Mouse (Mus musculus): ENCODE measurements at regions not wholly inside any gene's neighbourhood (a gene's known extent, or its start where the extent isn't known, plus 50 kb on each side); places are given as distances from the start of the nearest gene placed in this dataset.

GRCm38 (mm10) chr17:49185052-49185612, 243.0 kb upstream of the Mocs1 start:
- WGBS, result 41% methylated on average over 8 of the region's 8 CpGs
- H3K4me3 ChIP-seq, result no peak overlapping the region
- no peak for ATAC-seq (replicated peaks; ENCODE audit: insufficient number of reproducible peaks, insufficient read depth, low FRiP score, low read depth)
- H3K4me2 ChIP-seq, result no peak overlapping the region
- no peaks in the 10 kb centered on the region for H3K4me1 ChIP-seq (replicated peaks)
- no peak overlapping the region for H3K9ac ChIP-seq
- no peaks in the 10 kb centered on the region for H3K36me3 ChIP-seq
- H3K9me3 ChIP-seq (replicated peaks), result no peaks in the 10 kb centered on the region
- no peak overlapping the region for H3K27ac ChIP-seq
- H3K27me3 ChIP-seq, result peaks cover 28% of the 10 kb centered on the region

GRCm38 (mm10) chr17:49189765-49190164, 238.4 kb upstream of the Mocs1 start:
- 44% methylated on average over 3 of the region's 3 CpGs for WGBS
- Histone ChIP-seq H3K9ac (no peak overlapping the region), H3K27ac (no peak overlapping the region), H3K27me3 (no peaks in the 10 kb centered on the region), H3K4me2 (no peak overlapping the region), H3K4me3 (no peak overlapping the region), H3K4me1 (replicated peaks) (no peaks in the 10 kb centered on the region), H3K9me3 (replicated peaks) (no peaks in the 10 kb centered on the region), H3K36me3 (no peaks in the 10 kb centered on the region)
- ATAC-seq (replicated peaks; ENCODE audit: insufficient number of reproducible peaks, insufficient read depth, low FRiP score, low read depth), result no peak

- H3K27ac ChIP-seq, result no peak overlapping the region
- 59% methylated on average over 4 of the region's 4 CpGs for WGBS
- no peak overlapping the region for H3K4me2 ChIP-seq
- H3K4me1 ChIP-seq (replicated peaks), result no peaks in the 10 kb centered on the region
- no peak for ATAC-seq (replicated peaks; ENCODE audit: insufficient number of reproducible peaks, insufficient read depth, low FRiP score, low read depth)
- no peaks in the 10 kb centered on the region for H3K9me3 ChIP-seq (replicated peaks)
- no peaks in the 10 kb centered on the region for H3K36me3 ChIP-seq
- no peak overlapping the region for H3K9ac ChIP-seq
- H3K27me3 ChIP-seq, result no peaks in the 10 kb centered on the region
- H3K4me3 ChIP-seq, result no peak overlapping the region
Observed at GRCm38 (mm10) chr17:49190337-49190736, 237.8 kb upstream of the Mocs1 start.

- Histone ChIP-seq H3K9ac (no peak overlapping the region), H3K36me3 (no peaks in the 10 kb centered on the region), H3K4me2 (no peak overlapping the region), H3K9me3 (replicated peaks) (no peaks in the 10 kb centered on the region), H3K4me3 (no peak overlapping the region), H3K27ac (no peak overlapping the region), H3K27me3 (0 out of 2 replicates have a peak, but pooled peaks cover 3% of the 10 kb centered on the region), H3K4me1 (replicated peaks) (no peaks in the 10 kb centered on the region)
- whole genome bisulfite sequencing, result 61% methylated on average over 8 of the region's 8 CpGs
- ATAC-seq (replicated peaks; ENCODE audit: insufficient number of reproducible peaks, insufficient read depth, low FRiP score, low read depth), result no peak
Observed at GRCm38 (mm10) chr17:49196046-49196684, 232.0 kb upstream of the Mocs1 start.

- Histone ChIP-seq H3K9me3 (replicated peaks) (no peaks in the 10 kb centered on the region), H3K27ac (no peak overlapping the region), H3K4me2 (no peak overlapping the region), H3K4me1 (replicated peaks) (0 out of 2 replicates have a peak, but pooled peaks cover 3% of the 10 kb centered on the region), H3K9ac (no peak overlapping the region), H3K36me3 (no peaks in the 10 kb centered on the region), H3K4me3 (no peak overlapping the region), H3K27me3 (0 out of 2 replicates have a peak, but pooled peaks cover 3% of the 10 kb centered on the region)
- 88% methylated on average over 3 of the region's 3 CpGs for WGBS
- ATAC-seq (replicated peaks; ENCODE audit: insufficient number of reproducible peaks, insufficient read depth, low FRiP score, low read depth), result no peak
Observed at GRCm38 (mm10) chr17:49201495-49201894, 226.7 kb upstream of the Mocs1 start.

- Histone ChIP-seq H3K36me3 (no peaks in the 10 kb centered on the region), H3K9me3 (replicated peaks) (no peaks in the 10 kb centered on the region), H3K4me2 (no peak overlapping the region), H3K4me1 (replicated peaks) (0 out of 2 replicates have a peak, but pooled peaks cover 3% of the 10 kb centered on the region), H3K4me3 (no peak overlapping the region), H3K9ac (no peak overlapping the region), H3K27ac (no peak overlapping the region), H3K27me3 (no peaks in the 10 kb centered on the region)
- 38% methylated on average over 5 of the region's 5 CpGs for WGBS
- no peak for ATAC-seq (replicated peaks; ENCODE audit: insufficient number of reproducible peaks, insufficient read depth, low FRiP score, low read depth)
Observed at GRCm38 (mm10) chr17:49205095-49205494, 223.1 kb upstream of the Mocs1 start.

GRCm38 (mm10) chr17:49205564-49205963, 222.6 kb upstream of the Mocs1 start:
- Histone ChIP-seq H3K27ac (no peak overlapping the region), H3K27me3 (no peaks in the 10 kb centered on the region), H3K4me2 (no peak overlapping the region), H3K9me3 (replicated peaks) (no peaks in the 10 kb centered on the region), H3K4me1 (replicated peaks) (0 out of 2 replicates have a peak, but pooled peaks cover 3% of the 10 kb centered on the region), H3K9ac (no peak overlapping the region), H3K4me3 (no peak overlapping the region), H3K36me3 (no peaks in the 10 kb centered on the region)
- no peak for ATAC-seq (replicated peaks; ENCODE audit: insufficient number of reproducible peaks, insufficient read depth, low FRiP score, low read depth)
- WGBS, result 65% methylated on average over 1 of the region's 1 CpGs

GRCm38 (mm10) chr17:49206708-49207107, 221.5 kb upstream of the Mocs1 start:
- no peaks in the 10 kb centered on the region for H3K27me3 ChIP-seq
- 0 out of 2 replicates have a peak, but pooled peaks cover 3% of the 10 kb centered on the region for H3K4me1 ChIP-seq (replicated peaks)
- no peak overlapping the region for H3K4me2 ChIP-seq
- no peak overlapping the region for H3K4me3 ChIP-seq
- H3K36me3 ChIP-seq, result no peaks in the 10 kb centered on the region
- WGBS, result 51% methylated on average over 9 of the region's 9 CpGs
- no peak overlapping the region for H3K27ac ChIP-seq
- H3K9ac ChIP-seq, result no peak overlapping the region
- ATAC-seq (replicated peaks; ENCODE audit: insufficient number of reproducible peaks, insufficient read depth, low FRiP score, low read depth), result no peak
- H3K9me3 ChIP-seq (replicated peaks), result no peaks in the 10 kb centered on the region

- no peak for ATAC-seq (replicated peaks; ENCODE audit: insufficient number of reproducible peaks, insufficient read depth, low FRiP score, low read depth)
- Histone ChIP-seq H3K4me3 (no peak overlapping the region), H3K27ac (no peak overlapping the region), H3K36me3 (no peaks in the 10 kb centered on the region), H3K9me3 (replicated peaks) (no peaks in the 10 kb centered on the region), H3K9ac (no peak overlapping the region), H3K4me1 (replicated peaks) (0 out of 2 replicates have a peak, but pooled peaks cover 3% of the 10 kb centered on the region), H3K4me2 (no peak overlapping the region), H3K27me3 (no peaks in the 10 kb centered on the region)
- whole genome bisulfite sequencing, result 56% methylated on average over 10 of the region's 10 CpGs
Observed at GRCm38 (mm10) chr17:49208315-49208820, 219.8 kb upstream of the Mocs1 start.

GRCm38 (mm10) chr17:49212918-49213317, 215.2 kb upstream of the Mocs1 start:
- 0 out of 2 replicates have a peak, but pooled peaks cover 2% of the 10 kb centered on the region for H3K4me1 ChIP-seq (replicated peaks)
- no peak for ATAC-seq (replicated peaks; ENCODE audit: insufficient number of reproducible peaks, insufficient read depth, low FRiP score, low read depth)
- no peak overlapping the region for H3K27ac ChIP-seq
- H3K36me3 ChIP-seq, result no peaks in the 10 kb centered on the region
- no peak overlapping the region for H3K4me2 ChIP-seq
- 0 out of 2 replicates have a peak, but pooled peaks cover 3% of the 10 kb centered on the region for H3K27me3 ChIP-seq
- H3K4me3 ChIP-seq, result no peak overlapping the region
- no peak overlapping the region for H3K9ac ChIP-seq
- H3K9me3 ChIP-seq (replicated peaks), result no peaks in the 10 kb centered on the region
- WGBS, result 89% methylated on average over 13 of the region's 13 CpGs

GRCm38 (mm10) chr17:49215281-49215680, 212.9 kb upstream of the Mocs1 start:
- H3K36me3 ChIP-seq, result no peaks in the 10 kb centered on the region
- no peak overlapping the region for H3K4me2 ChIP-seq
- 60% methylated on average over 8 of the region's 8 CpGs for WGBS
- no peak overlapping the region for H3K27ac ChIP-seq
- H3K27me3 ChIP-seq, result 0 out of 2 replicates have a peak, but pooled peaks cover 3% of the 10 kb centered on the region
- H3K9me3 ChIP-seq (replicated peaks), result no peaks in the 10 kb centered on the region
- H3K4me1 ChIP-seq (replicated peaks), result 0 out of 2 replicates have a peak, but pooled peaks cover 2% of the 10 kb centered on the region
- ATAC-seq (replicated peaks; ENCODE audit: insufficient number of reproducible peaks, insufficient read depth, low FRiP score, low read depth), result no peak; the same call in 1 of the 2 replicates
- no peak overlapping the region for H3K9ac ChIP-seq
- no peak overlapping the region for H3K4me3 ChIP-seq

Data from heart, embryonic 15.5 days (tissue).